Mouse (Mus musculus) heart, adult 18-20 months (tissue): Measurements from ENCODE around the gene Sema5b. TPM values are rescaled to one million over a fixed set of nuclear protein-coding genes. Genes with fewer than 3 reads are reported as not detected.
A peak's percentile ranks its signal among the peaks of the same experiment; 100 is the strongest.

Experiments
- DNase-seq, 2 experiments: peaks; one replicate each; pipeline ENCODE4 v3.0.0; 2021 to 2022; ENCODE audit warnings: mixed read lengths in 1 of 2
- total RNA-seq, 2 experiments: library from RNA; stranded (reverse); gene quantifications; 2 replicates each; pipeline ENCODE4 v1.2.3; 2021

Gene Sema5b
- total RNA-seq, 2 experiments from 2014 or later: 3.2 to 3.8 TPM

- peak; percentile 41 to 64 for DNase-seq
Measured at GRCm38 (mm10) chr16:35592274-35593065, 51.5 kb downstream of the Sema5b start.

DNA sequence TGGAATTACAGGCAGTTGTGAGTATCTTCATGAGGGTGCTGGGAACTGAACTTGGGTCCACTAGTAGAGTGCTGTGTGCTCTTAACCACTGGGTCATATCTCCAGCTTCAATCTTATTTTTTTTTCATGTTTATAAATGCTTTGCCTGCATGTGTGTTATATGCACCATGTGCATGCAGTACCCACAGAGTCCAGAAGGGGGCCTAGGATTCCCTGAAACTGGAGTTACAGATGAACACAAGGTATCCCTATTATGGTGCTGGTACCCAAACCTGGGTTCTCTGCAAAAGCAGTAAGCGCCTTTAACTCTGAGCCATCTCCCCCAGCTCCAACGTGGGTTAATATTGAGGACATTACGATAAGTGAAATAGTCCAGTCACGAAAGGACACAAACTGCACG, 52.5 kb downstream of the Sema5b start:
- DNase-seq: no peak

DNA sequence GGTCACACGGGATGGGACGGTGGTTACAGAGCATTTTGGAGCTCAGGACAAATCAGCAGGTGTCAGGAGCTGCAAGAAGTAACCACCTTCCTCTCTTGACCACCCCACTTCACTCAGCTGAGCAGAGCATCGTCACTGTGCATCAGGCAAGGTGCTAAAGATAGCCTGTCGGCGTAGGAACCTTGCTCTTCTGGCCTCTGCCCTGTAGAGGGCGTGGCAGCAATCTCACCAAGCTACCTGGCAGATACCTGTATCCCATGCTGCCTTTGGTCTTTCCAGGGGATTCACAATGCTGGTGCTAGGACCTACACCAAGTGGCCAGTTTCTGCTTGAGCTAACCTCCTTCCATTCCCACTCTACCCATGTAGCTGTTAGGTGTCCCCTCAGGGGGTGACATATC, 55.3 kb downstream of the Sema5b start:
- DNase-seq: no peak

GRCm38 (mm10) chr16:35596661-35597350, 55.9 kb downstream of the Sema5b start:
- no peak for DNase-seq

- no peak for DNase-seq
Measured at GRCm38 (mm10) chr16:35597991-35598390, 57.0 kb downstream of the Sema5b start.

GRCm38 (mm10) chr16:35598802-35599201, 57.9 kb downstream of the Sema5b start:
- no peak for DNase-seq

- DNase-seq: no peak
Measured at GRCm38 (mm10) chr16:35600282-35600681, 59.3 kb downstream of the Sema5b start.

GRCm38 (mm10) chr16:35601426-35601825, 60.5 kb downstream of the Sema5b start:
- DNase-seq: no peak

DNA sequence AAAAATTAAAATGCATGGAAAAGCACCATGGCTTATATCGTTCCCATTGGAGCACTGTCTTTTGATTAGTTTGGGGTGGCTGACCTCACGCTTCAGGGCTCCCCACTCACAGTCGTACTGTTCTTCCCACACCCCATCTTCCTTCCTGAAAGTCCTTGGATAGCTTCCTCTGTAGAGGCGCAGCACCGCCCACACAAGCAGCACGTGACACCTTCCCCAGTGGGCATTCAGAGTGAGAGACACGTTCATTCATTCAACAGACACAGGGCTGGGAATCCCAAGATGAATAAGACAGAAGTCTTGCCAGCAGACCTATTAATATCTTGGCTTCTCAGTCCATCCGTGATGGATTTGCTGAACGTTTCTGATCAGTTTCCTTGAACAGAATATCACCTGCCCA, 61.6 kb downstream of the Sema5b start:
- no peak for DNase-seq

- DNase-seq: peak; percentile 45 to 71
Measured at GRCm38 (mm10) chr16:35603729-35604522, 63.0 kb downstream of the Sema5b start.

- DNase-seq: no peak
Measured at GRCm38 (mm10) chr16:35607250-35607649, 66.3 kb downstream of the Sema5b start.

DNA sequence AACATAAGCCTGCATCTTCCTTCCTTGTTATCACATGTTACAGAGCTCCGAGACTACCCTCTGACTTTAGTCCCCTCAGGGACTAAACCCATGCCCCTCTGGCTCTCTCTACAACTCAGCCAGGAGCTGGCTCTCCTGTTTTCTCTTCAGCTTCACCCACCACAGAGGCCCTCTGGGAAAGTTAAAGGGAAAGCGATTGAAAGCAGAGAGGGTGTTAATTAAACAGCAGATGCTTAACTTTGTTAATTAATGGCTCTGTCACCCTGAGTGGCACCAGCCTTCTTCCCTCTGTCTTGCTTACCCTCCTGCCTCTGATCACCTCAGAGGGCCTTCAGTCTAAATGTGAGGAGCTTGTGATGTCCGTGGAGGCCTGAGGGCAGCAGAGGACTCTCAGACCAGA, 67.3 kb downstream of the Sema5b start:
- DNase-seq: no peak

- no peak for DNase-seq
Measured at GRCm38 (mm10) chr16:35609561-35609960, 68.6 kb downstream of the Sema5b start.

GRCm38 (mm10) chr16:35613851-35614804, 73.2 kb downstream of the Sema5b start:
- peak in 1 of 2 experiments; percentile 40 for DNase-seq

- DNase-seq: no peak
Measured at GRCm38 (mm10) chr16:35617732-35618131, 76.8 kb downstream of the Sema5b start.

- DNase-seq: no peak
Measured at GRCm38 (mm10) chr16:35623026-35623425, 82.1 kb downstream of the Sema5b start.

DNA sequence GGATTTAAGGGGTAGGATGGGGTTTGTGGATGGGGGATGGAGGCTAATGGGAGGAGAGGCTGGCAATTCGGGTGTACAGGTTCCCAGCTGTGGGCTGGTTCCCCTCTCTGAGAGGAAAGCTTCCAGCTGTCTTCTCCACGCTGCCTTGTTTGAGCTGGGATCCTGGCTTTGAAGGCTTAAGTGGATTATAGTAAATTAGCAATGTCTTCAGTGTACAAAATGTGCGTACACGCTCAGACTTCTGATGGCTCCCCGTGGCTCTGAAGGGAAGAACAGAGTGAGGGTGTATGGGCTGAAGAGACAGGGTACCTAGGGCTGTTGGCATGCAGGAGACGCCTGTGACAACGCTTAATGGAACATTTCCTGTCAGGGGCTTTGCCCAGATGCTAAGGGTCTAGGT, 83.0 kb downstream of the Sema5b start:
- DNase-seq: no peak

DNA sequence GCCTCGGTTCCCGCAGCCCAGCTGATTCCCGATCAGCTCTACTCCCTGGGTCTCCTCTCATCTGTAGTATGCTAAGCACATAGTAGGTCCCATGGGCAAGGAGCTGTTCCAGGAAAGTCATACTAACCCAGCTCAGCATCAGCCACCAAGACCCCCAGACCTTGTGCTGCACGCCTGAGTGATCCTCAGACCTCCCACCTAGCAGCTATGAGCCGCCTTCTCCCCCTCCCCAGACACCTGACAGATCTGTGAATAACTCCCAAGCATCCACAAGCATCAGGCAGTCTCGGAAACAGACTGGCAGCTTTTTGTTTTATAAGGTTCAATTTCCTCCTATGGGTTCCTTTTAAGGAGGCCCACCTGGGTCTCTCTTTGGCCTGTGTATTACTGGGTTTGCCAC, 83.9 kb downstream of the Sema5b start:
- DNase-seq: no peak

GRCm38 (mm10) chr16:35625286-35626020, 84.5 kb downstream of the Sema5b start:
- DNase-seq: no peak

DNA sequence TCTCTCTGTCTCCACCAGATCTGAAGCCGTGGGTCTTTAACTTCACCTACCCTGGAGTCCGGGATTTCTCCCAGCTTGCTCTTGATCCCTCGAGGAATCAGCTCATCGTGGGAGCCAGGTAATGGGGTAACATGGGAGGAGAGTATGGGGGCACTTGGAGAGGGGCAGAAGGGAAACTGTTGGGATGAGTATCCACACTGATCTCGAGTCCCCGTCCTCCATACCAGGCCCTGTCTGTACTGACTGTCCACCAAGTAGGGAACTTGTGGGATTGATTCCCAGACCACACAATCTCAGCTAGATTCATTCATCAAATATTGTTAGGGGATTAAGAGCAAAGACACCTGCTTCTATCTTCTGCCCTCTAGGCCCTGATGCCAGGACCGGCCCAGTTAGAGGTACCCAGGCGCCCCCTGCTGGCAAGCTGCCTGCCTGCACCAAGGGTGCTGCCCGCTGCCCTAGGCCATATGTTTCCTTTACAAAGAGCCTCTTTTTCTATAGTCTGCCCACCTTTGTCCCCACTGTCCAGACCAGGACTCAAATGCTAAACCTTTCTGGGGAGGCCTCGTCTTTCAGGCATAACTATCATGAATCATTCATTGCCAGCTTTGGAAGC, 87.2 kb downstream of the Sema5b start:
- DNase-seq: peak; percentile 62 to 89
